Mouse (Mus musculus): Measurements from ENCODE around the gene Hoxa10. TPM values are rescaled to one million over a fixed set of nuclear protein-coding genes. Genes with fewer than 3 reads are reported as not detected.
A peak's percentile ranks its signal among the peaks of the same experiment; 100 is the strongest.

Hoxa10 gene
- polyA plus RNA-seq, 1 experiment from 2014 or later, result 3.6 TPM

DNA sequence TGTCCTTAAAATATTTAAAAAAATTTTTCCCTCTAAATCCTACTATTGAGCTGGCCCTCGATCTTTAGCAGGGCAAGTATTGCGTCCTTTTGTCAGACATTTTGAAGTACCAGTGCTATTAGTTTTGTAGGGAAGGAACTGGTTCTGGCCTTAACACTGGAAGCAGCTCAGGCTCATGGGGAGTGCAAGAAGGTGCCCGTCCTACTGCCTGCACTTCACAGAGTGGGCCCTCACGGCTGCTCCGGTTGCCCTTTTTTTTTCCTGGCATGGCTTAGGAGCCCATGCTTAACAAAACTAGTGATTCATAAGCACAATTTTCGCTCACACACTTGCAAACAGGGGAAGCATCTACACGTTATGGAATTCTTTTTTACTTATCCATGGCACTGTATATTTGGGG is 1.7 kb downstream of the Hoxa10 start:
- no peak for DNase-seq (ENCODE audit: low spot score)
- Histone ChIP-seq H3K36me3 (no peaks in the 10 kb centered on the region), H3K4me1 (peaks cover 9% of the 10 kb centered on the region), H3K4me3 (no peak overlapping the region), H3K27ac (no peak overlapping the region), H3K9me3 (no peaks in the 10 kb centered on the region), H3K27me3 (ENCODE audit: insufficient read depth, poor library complexity, severe bottlenecking) (peaks cover 99% of the 10 kb centered on the region)
- 2% methylated on average over 7 of the region's 7 CpGs for WGBS

DNA sequence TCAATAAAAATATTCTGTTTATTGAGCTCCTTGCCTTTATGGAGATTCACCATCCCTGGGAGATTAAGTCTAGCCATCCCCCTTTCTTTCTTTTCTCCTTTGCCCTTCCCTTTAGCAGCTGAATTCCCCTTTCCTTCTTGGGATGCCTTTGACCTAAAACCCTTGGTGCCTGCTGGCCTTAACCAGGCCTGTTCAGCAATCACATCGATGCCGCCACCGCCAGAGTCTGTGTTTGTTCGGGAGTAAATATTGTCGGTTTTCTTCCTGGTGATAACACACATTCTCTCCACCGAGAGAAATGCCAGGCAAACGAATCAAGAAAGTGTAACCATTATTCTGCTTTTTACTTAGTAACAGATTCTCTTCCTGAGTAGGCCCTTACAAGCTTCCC is 2.5 kb downstream of the Hoxa10 start:
- peaks cover 15% of the 10 kb centered on the region for H3K4me1 ChIP-seq
- H3K36me3 ChIP-seq, result no peaks in the 10 kb centered on the region
- DNase-seq (ENCODE audit: low spot score), result peak; percentile 64
- H3K4me3 ChIP-seq, result no peak overlapping the region
- H3K27ac ChIP-seq, result no peak overlapping the region
- no peaks in the 10 kb centered on the region for H3K9me3 ChIP-seq
- under 1% methylated on average over 7 of the region's 7 CpGs for WGBS
- H3K27me3 ChIP-seq (ENCODE audit: insufficient read depth, poor library complexity, severe bottlenecking), result peaks cover 99% of the 10 kb centered on the region

DNA sequence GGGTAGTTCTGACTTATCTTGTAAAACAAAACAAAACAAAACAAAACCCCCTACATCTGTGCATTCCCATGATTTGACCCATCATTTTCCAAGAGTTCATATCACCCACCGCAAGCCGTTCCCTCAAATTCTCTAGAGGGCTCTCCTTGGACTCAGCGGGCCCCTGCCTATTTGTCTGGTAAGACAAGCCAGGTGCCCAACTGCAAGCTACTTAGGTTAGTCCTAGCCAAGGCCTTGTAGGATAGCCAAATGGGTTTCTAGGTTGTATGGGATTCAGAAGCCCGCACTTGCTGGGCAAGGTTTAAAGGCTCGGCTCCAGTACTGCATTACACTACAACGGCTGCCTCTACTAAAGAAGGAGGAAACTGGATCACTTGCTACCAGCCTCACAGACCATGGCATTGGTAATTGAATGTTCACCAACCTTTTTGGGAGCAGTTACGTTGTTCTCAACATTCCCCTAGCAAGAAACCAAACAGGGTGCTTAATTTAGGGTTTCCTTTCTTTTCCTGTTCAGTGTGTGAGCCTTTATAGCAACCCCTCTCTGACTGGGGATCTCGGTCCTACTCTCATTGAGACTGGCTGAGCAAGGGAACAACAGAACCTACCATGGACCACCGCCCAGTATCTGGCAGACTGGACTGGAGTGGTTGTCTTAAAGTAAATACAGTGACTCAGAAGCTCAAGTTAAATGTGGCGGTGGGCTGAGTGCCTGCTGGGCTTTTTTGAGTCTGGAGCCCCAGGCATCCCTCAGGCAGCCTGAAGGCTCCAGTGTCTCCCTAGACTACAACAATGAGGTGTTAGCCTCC is 3.1 kb downstream of the Hoxa10 start:
- Histone ChIP-seq H3K36me3 (no peaks in the 10 kb centered on the region), H3K4me1 (peaks cover 15% of the 10 kb centered on the region), H3K9me3 (no peaks in the 10 kb centered on the region), H3K27me3 (ENCODE audit: insufficient read depth, poor library complexity, severe bottlenecking) (peaks cover 99% of the 10 kb centered on the region), H3K27ac (no peak overlapping the region), H3K4me3 (no peak overlapping the region)
- peak; percentile 64 for DNase-seq (ENCODE audit: low spot score)
- 10% methylated on average over 10 of the region's 10 CpGs for WGBS

DNA sequence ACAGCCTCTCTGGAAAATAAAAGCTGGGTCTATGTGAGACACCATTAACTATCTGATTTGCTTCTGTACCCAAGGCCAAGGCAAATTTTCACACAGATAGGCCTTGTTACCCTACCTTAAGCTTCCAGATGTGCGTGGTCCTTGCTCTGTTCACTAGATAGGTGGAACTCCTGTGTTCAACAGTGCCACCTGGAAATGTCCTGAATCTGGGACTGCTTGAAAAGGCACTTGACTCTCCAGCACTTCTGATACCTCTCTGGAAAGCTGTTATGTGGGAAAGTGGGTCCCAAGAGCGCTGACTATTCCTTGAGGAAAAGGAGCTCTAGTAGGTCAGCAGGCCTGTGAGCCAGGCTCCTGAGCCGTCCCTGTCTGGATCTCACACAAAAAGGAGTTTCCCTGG is 3.8 kb downstream of the Hoxa10 start:
- peaks cover 100% of the 10 kb centered on the region for H3K27me3 ChIP-seq (ENCODE audit: insufficient read depth, poor library complexity, severe bottlenecking)
- peak; percentile 61 for DNase-seq (ENCODE audit: low spot score)
- no peak overlapping the region for H3K4me3 ChIP-seq
- H3K36me3 ChIP-seq, result no peaks in the 10 kb centered on the region
- H3K9me3 ChIP-seq, result no peaks in the 10 kb centered on the region
- peaks cover 15% of the 10 kb centered on the region for H3K4me1 ChIP-seq
- WGBS, result 8% methylated on average over 3 of the region's 3 CpGs
- H3K27ac ChIP-seq, result no peak overlapping the region

DNA sequence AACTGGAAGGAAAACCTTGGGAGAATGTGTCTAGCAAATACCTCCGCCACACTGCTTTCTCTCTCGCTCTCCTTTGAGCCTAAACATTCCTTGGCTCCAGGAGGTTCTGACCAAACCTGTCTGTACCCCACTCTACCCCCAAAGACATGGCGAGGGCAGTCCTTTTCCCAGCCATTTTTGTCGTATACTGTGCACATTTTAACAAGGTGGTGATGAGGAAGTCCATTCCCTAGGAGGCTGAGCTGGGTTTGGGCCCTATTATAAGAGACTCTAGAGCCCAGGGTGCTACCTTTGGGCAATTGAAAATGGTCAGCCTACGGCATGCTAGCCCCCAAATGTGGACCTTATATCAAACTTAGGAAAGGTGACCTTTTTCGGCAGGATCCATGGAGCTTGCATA is 4.8 kb downstream of the Hoxa10 start:
- peak; percentile 17 for DNase-seq (ENCODE audit: low spot score)
- no peak overlapping the region for H3K4me3 ChIP-seq
- WGBS, result 15% methylated on average over 6 of the region's 6 CpGs

DNA sequence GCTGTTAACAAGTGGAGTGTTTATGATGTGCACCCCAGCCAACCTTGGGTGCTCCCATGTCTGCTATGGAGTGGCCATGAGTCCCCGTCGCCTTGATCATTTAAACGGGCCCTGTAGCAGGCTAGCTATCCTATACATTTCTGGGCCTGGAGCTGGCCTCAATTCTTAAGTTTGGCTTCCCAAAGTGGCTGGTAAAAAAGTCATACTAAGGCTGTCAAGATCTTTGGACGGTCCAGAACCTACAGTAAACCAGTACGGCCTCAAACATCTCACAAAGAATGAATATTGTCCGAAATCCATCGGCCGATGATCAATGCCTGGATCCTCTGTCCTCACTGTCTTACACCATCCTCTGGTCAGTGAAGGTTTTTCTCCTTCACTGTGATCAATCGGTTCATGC is 5.4 kb downstream of the Hoxa10 start:
- peaks cover 99% of the 10 kb centered on the region for H3K27me3 ChIP-seq (ENCODE audit: insufficient read depth, poor library complexity, severe bottlenecking)
- H3K4me3 ChIP-seq, result no peak overlapping the region
- peaks cover 19% of the 10 kb centered on the region for H3K4me1 ChIP-seq
- no peaks in the 10 kb centered on the region for H3K9me3 ChIP-seq
- H3K27ac ChIP-seq, result no peak overlapping the region
- 23% methylated on average over 9 of the region's 9 CpGs for WGBS
- no peak for DNase-seq (ENCODE audit: low spot score)
- H3K36me3 ChIP-seq, result no peaks in the 10 kb centered on the region

More for the DNA sequence above, 4.8 kb downstream of the Hoxa10 start:
- Histone ChIP-seq H3K36me3 (no peaks in the 10 kb centered on the region), H3K27ac (no peak overlapping the region), H3K27me3 (ENCODE audit: insufficient read depth, poor library complexity, severe bottlenecking) (peaks cover 99% of the 10 kb centered on the region), H3K9me3 (no peaks in the 10 kb centered on the region), H3K4me1 (peaks cover 15% of the 10 kb centered on the region)

DNA sequence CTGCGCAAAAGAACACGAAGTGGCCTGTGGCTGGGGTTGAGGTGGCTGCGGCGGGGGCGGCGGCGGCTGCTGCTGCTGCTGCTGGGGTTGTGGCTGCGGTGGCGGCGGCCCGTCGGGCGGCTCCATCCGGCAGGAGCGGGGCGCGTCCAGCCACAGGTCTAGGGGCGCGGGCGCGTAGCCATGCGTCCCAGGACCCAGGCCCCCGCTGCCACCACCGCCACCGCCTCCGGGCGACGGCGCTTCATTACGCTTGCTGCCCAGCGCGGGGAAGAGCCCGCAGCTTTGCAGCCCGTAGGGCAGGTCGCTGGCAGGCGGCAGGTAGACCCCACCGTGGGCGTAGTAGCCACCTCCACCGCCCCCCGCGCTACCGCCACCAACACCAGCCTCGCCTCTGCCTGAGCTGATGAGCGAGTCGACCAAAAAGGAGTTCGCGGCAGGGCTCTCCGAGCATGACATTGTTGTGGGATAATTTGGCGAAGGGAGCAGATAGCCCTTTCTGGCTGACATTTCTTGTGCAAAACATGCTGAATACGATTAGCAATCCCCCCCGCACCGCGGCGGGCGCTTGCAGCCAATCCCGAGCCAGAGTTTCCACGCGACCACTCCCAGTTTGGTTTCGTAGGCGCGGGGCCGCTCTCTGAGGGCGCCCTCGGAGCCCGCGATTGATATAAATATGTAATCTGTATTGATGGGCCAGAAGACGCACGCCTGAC is 6.1 kb downstream of the Hoxa10 start:
- H3K4me3 ChIP-seq, result peak overlapping the region; percentile 41
- H3K27ac ChIP-seq, result peak overlapping the region; percentile 53; the same call in 1 of the 2 replicates
- peaks cover 99% of the 10 kb centered on the region for H3K27me3 ChIP-seq (ENCODE audit: insufficient read depth, poor library complexity, severe bottlenecking)
- H3K4me1 ChIP-seq, result peaks cover 16% of the 10 kb centered on the region
- no peaks in the 10 kb centered on the region for H3K36me3 ChIP-seq
- DNase-seq (ENCODE audit: low spot score), result peak; percentile 74
- H3K9me3 ChIP-seq, result no peaks in the 10 kb centered on the region
- WGBS, result 2% methylated on average over 65 of the region's 68 CpGs

DNA sequence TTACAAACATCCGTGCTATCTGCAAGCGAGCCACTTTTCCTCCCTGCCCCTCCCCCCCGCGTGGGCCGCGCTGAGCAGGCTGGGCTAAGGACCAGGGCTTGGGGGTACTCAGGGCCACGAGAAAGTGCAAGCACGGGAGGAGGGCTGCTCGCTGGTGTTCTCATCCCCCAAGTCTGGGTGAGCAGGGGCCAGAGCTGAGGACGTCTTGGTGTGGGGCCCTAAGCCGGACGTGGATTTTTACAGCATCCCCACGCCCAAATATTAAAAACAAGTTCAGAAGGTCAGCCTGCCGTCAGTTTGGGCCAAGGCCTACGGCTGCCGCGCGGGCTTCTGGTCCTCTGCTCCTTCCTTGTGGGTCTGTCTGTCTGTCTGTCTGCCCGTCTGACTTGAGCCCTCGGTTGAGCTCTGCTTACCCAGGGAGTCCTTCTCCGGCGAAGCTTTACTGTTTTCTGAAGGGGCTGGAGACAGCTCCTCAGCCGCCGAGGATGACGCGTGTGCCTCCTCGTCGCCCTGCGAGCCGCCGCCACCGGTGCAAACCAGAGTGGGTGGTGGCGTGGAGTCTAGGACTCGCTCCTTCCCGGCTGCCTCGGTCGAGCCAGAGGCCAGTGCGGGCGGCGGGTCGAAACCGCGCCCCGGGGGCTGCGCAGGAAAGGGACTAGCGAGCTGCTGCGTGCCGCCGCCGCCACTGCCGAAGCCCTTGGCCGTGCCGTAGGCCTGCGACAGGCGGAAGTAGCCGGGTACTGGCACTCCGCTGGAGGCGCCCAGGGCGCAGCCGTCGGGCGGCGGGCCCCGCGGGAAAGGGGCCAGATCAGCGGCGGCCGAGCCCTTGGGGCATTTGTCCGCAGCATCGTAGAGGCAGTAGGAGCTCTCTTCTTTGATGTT is 6.9 kb downstream of the Hoxa10 start:
- H3K4me3 ChIP-seq, result peak overlapping the region; percentile 41
- no peaks in the 10 kb centered on the region for H3K36me3 ChIP-seq
- no peaks in the 10 kb centered on the region for H3K9me3 ChIP-seq
- H3K4me1 ChIP-seq, result peaks cover 20% of the 10 kb centered on the region
- H3K27ac ChIP-seq, result peak overlapping the region; percentile 53; the same call in 1 of the 2 replicates
- peak; percentile 76 for DNase-seq (ENCODE audit: low spot score)
- WGBS, result under 1% methylated on average over 70 of the region's 70 CpGs
- H3K27me3 ChIP-seq (ENCODE audit: insufficient read depth, poor library complexity, severe bottlenecking), result peaks cover 99% of the 10 kb centered on the region

DNA sequence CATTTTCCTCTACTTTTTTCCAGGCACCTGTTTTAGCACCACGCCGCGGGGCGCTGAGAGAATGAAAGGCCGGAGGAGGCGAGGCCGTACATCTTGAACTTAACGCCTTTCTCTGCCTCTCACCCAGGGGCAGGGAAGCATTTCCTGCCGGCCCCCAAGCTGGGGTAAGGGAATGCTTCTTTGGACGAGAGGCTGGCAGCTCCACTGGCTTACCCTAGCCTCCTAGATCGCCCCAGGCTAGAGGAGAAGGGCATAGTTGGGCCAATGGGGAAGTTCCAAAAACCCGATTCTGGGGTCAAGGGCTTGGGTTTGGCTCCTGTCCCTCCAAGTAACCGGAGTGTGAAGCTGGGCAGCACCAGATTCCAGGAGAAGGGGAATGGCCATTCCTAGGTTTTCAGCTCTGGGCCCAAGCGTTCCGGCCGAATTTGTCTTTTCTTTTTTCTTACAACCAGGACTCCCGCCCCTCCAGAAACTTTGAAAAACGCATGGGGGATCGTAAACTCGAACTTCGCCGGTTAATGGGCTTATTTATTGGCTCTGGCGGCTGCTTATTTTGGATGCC is 7.6 kb downstream of the Hoxa10 start:
- Histone ChIP-seq H3K9me3 (no peaks in the 10 kb centered on the region), H3K36me3 (no peaks in the 10 kb centered on the region), H3K4me3 (peak overlapping the region; percentile 22; the same call in 1 of the 2 replicates), H3K4me1 (peaks cover 20% of the 10 kb centered on the region), H3K27me3 (ENCODE audit: insufficient read depth, poor library complexity, severe bottlenecking) (peaks cover 99% of the 10 kb centered on the region), H3K27ac (no peak overlapping the region)
- peak; percentile 72 for DNase-seq (ENCODE audit: low spot score)
- 2% methylated on average over 23 of the region's 23 CpGs for WGBS

DNA sequence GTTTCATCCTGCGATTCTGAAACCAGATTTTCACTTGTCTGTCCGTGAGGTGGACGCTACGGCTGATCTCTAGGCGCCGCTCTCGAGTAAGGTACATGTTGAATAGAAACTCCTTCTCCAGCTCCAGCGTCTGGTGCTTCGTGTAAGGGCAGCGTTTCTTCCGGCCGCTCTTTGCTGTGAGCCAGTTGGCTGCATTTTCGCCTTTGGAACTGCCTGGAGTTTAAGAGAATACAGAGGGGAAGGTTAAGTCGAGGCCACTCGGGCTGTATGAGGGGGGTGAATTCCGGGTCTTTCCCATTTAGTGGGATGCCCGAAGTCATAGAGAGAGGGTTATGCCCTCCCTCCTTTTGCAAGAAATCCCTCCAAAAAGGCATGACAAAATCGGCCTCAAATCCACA is 8.1 kb downstream of the Hoxa10 start:
- H3K27me3 ChIP-seq (ENCODE audit: insufficient read depth, poor library complexity, severe bottlenecking), result peaks cover 99% of the 10 kb centered on the region
- H3K27ac ChIP-seq, result no peak overlapping the region
- DNase-seq (ENCODE audit: low spot score), result no peak

DNA sequence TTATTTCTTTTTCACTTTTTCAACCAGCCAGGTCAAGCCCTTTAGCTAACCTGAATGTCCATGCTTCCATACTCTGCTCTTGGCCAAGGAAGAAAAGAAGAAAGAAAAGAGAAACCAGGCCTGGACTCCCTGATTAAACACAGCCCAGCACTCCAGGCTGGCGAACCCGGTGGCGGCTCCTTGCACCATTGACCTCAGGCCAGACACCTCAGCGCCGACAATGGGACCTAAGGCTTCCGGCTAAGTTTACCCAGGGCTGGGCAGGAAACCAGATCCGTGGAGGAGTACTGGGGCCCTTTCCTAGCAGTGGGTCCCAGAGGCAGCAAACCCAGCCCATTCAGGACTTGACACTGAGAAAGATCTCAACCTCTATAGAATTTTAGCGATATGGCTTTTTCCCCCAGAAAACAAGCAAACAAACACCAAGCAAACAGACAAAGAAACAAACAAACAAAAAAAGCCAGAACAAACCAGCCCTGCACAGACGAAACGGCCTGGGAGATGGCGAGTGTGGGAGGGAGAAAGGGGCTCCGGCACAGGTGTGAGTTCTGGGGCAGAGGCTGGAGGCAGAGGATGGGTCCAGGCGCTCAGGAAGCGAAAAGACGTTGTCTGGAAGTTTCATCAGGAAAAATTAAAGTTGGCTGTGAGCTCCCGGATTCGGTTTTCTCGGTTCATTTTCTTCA is 8.6 kb downstream of the Hoxa10 start:
- Histone ChIP-seq H3K27me3 (ENCODE audit: insufficient read depth, poor library complexity, severe bottlenecking) (peaks cover 99% of the 10 kb centered on the region), H3K9me3 (no peaks in the 10 kb centered on the region), H3K4me3 (0 out of 2 replicates have a peak overlapping the region, but pooled peaks have one; percentile 0), H3K27ac (no peak overlapping the region), H3K4me1 (peaks cover 20% of the 10 kb centered on the region), H3K36me3 (no peaks in the 10 kb centered on the region)
- WGBS, result 1% methylated on average over 18 of the region's 18 CpGs
- no peak for DNase-seq (ENCODE audit: low spot score)

More for the DNA sequence above, 8.1 kb downstream of the Hoxa10 start:
- Histone ChIP-seq H3K9me3 (no peaks in the 10 kb centered on the region), H3K4me3 (0 out of 2 replicates have a peak overlapping the region, but pooled peaks have one; percentile 16), H3K36me3 (no peaks in the 10 kb centered on the region), H3K4me1 (peaks cover 20% of the 10 kb centered on the region)
- WGBS, result under 1% methylated on average over 18 of the region's 18 CpGs

Measured in heart, embryonic 10.5 days (tissue).